Mouse (Mus musculus) urinary bladder, postnatal 4 days (tissue): ENCODE results near the gene Acer1.

ENCODE experiments used
- DNase-seq, 2 experiments: peaks; one replicate each; pipeline ENCODE4 v3.0.0; 2021 to 2022; ENCODE audit warnings: low spot score in 2 of 2

Gene Acer1

GRCm38 (mm10) chr17:56982013-56982412 lies at the start of gene Acer1:
Gene Acer1 (minus strand): TSS chr17:56982126.
- peak in 1 of 2 experiments; percentile 53 for DNase-seq

- DNase-seq, result peak in 1 of 2 experiments; percentile 49
These were observed 49.2 kb upstream of the Acer1 start, which contains the start of gene Khsrp for GRCm38 (mm10) chr17:57030931-57031660. Gene Khsrp (minus strand): TSS chr17:57031522.

GRCm38 (mm10) chr17:57029691-57030090 lies 47.8 kb upstream of the Acer1 start:
- no peak for DNase-seq

GRCm38 (mm10) chr17:57027471-57027870 lies 45.5 kb upstream of the Acer1 start:
- DNase-seq, result no peak

GRCm38 (mm10) chr17:57020960-57021359 lies 39.0 kb upstream of the Acer1 start:
- DNase-seq, result no peak

- DNase-seq, result no peak
These were observed 37.8 kb upstream of the Acer1 start for GRCm38 (mm10) chr17:57019693-57020092.

- DNase-seq, result no peak
These were observed 30.4 kb upstream of the Acer1 start for GRCm38 (mm10) chr17:57012245-57012795.

- DNase-seq, result peak; percentile 92 to 94
These were observed 29.6 kb upstream of the Acer1 start, which contains the start of the genes Gtf2f1 and Gm17949 for GRCm38 (mm10) chr17:57011236-57012141. Gene Gtf2f1 (minus strand): TSS chr17:57011288. Gene Gm17949 (plus strand): TSS chr17:57011469.

GRCm38 (mm10) chr17:57010911-57011235 lies 28.9 kb upstream of the Acer1 start:
- no peak for DNase-seq

GRCm38 (mm10) chr17:57007137-57007905 lies 25.4 kb upstream of the Acer1 start:
- DNase-seq, result no peak

GRCm38 (mm10) chr17:57003994-57004393 lies 22.1 kb upstream of the Acer1 start:
- DNase-seq, result no peak

GRCm38 (mm10) chr17:57001228-57001627 lies 19.3 kb upstream of the Acer1 start:
- DNase-seq, result no peak

- no peak for DNase-seq
These were observed 18.2 kb upstream of the Acer1 start, which contains the start of gene Pspn for GRCm38 (mm10) chr17:56999968-57000609. Gene Pspn (minus strand): TSS chr17:57000018.

GRCm38 (mm10) chr17:56999414-56999813 lies 17.5 kb upstream of the Acer1 start:
- DNase-seq, result no peak

- DNase-seq, result peak; percentile 93
These were observed 15.2 kb upstream of the Acer1 start, which contains the start of gene Alkbh7 for GRCm38 (mm10) chr17:56997029-56997667. Gene Alkbh7 (plus strand): TSS chr17:56997339.

GRCm38 (mm10) chr17:56996506-56996905 lies 14.6 kb upstream of the Acer1 start:
- no peak for DNase-seq

GRCm38 (mm10) chr17:56995046-56995445 lies 13.1 kb upstream of the Acer1 start:
- no peak for DNase-seq

GRCm38 (mm10) chr17:56990966-56991365 lies 9.0 kb upstream of the Acer1 start:
- DNase-seq, result peak in 1 of 2 experiments; percentile 51

GRCm38 (mm10) chr17:56990115-56990746 lies 8.3 kb upstream of the Acer1 start, which contains the start of gene Clpp:
Gene Clpp (plus strand): TSS chr17:56990305.
- DNase-seq, result peak; percentile 86 to 93
